Mouse (Mus musculus) neural tube, embryonic 10.5 days (tissue): ENCODE results near the gene Gm20696.
A peak's percentile ranks its signal among the peaks of the same experiment; 100 is the strongest.

ENCODE experiments used
- DNase-seq: peaks from one replicate; pipeline ENCODE4 v3.0.0-alpha.2; 2017; ENCODE audit warnings: low spot score; ENCODE audit errors: extremely low spot score

Gm20696 gene

GRCm38 (mm10) chr6:99521641-99522358, 144.8 kb downstream of the Gm20696 start:
- DNase-seq: peak; percentile 77

GRCm38 (mm10) chr6:99521038-99521640, 145.5 kb downstream of the Gm20696 start:
- DNase-seq: no peak

- peak; percentile 82 for DNase-seq
These were observed 145.9 kb downstream of the Gm20696 start for GRCm38 (mm10) chr6:99520676-99521037.

GRCm38 (mm10) chr6:99519806-99520675, 146.6 kb downstream of the Gm20696 start:
- DNase-seq: no peak

GRCm38 (mm10) chr6:99519052-99519451, 147.5 kb downstream of the Gm20696 start:
- DNase-seq: no peak

GRCm38 (mm10) chr6:99515667-99516199, 150.9 kb downstream of the Gm20696 start:
- no peak for DNase-seq

GRCm38 (mm10) chr6:99511862-99512261, 154.7 kb downstream of the Gm20696 start:
- DNase-seq: no peak

GRCm38 (mm10) chr6:99509189-99509592, 157.4 kb downstream of the Gm20696 start:
- DNase-seq: no peak

GRCm38 (mm10) chr6:99506816-99507215, 159.8 kb downstream of the Gm20696 start:
- no peak for DNase-seq

GRCm38 (mm10) chr6:99503741-99504140, 162.9 kb downstream of the Gm20696 start:
- no peak for DNase-seq

- no peak for DNase-seq
These were observed 163.9 kb downstream of the Gm20696 start for GRCm38 (mm10) chr6:99502727-99503126.

- no peak for DNase-seq
These were observed 164.3 kb downstream of the Gm20696 start for GRCm38 (mm10) chr6:99502314-99502713.

- no peak for DNase-seq
These were observed 165.9 kb downstream of the Gm20696 start for GRCm38 (mm10) chr6:99500570-99501270.

GRCm38 (mm10) chr6:99498082-99498481, 168.5 kb downstream of the Gm20696 start:
- no peak for DNase-seq

- DNase-seq: no peak
These were observed 170.5 kb downstream of the Gm20696 start for GRCm38 (mm10) chr6:99496114-99496513.

- no peak for DNase-seq
These were observed 173.7 kb downstream of the Gm20696 start for GRCm38 (mm10) chr6:99492937-99493336.

- DNase-seq: no peak
These were observed 174.5 kb downstream of the Gm20696 start for GRCm38 (mm10) chr6:99491979-99492544.

- no peak for DNase-seq
These were observed 175.5 kb downstream of the Gm20696 start for GRCm38 (mm10) chr6:99491146-99491545.

- no peak for DNase-seq
These were observed 176.5 kb downstream of the Gm20696 start for GRCm38 (mm10) chr6:99489900-99490648.

GRCm38 (mm10) chr6:99489423-99489822, 177.2 kb downstream of the Gm20696 start:
- no peak for DNase-seq
